Mouse (Mus musculus): ENCODE results near the gene Tas2r126. TPM values are rescaled to one million over a fixed set of nuclear protein-coding genes. Genes with fewer than 3 reads are reported as not detected.
"Not testable (repeated sequence)": the region's sequence is repeated elsewhere in the genome, so short reads cannot be mapped to it uniquely, and the experiment has no call there.

Gene Tas2r126
- total RNA-seq (2015) (not detected in 2 replicates), total RNA-seq (2017) (not detected in 2 replicates)

DNA sequence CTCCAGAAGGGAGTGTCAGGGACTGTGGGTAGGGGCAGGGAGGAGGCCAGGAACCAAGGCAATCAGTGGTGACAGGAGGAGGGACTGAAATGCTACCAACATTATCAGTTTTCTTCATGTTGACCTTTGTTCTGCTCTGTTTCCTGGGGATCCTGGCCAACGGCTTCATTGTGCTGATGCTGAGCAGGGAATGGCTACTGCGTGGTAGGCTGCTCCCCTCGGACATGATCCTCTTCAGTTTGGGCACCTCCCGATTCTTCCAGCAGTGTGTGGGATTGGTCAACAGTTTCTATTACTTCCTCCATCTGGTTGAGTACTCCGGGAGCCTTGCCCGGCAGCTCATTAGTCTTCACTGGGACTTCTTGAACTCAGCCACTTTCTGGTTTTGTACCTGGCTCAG is at the start of gene Tas2r126:
Tas2r126 (plus strand) TSS at position 90 of the 400 bp plus-strand sequence.
- ATAC-seq (replicated peaks; ENCODE audit: poor library complexity) = peak; percentile 46; the same call in 1 of the 2 replicates

DNA sequence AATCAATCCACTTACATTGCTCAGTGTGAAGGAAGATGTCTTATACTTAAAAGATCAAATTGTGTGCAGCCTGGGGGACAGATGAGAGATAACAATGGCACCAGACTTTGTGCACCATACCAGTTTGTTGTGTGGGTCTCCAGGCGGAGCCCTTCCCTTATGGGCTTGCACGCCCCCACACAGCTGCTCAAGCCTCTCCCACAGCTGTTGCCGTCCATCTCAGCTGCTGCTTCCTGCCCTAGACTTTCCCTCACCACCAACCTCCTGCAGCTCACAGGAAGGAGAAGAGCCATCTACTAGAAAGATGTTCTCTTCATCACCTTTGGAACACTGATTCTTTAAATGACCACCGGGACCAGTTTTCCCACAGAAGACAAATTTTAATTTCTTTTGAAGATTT is 48.7 kb upstream of the Tas2r126 start:
- no peak; the same call in 1 of the 2 replicates for ATAC-seq (replicated peaks; ENCODE audit: poor library complexity)

DNA sequence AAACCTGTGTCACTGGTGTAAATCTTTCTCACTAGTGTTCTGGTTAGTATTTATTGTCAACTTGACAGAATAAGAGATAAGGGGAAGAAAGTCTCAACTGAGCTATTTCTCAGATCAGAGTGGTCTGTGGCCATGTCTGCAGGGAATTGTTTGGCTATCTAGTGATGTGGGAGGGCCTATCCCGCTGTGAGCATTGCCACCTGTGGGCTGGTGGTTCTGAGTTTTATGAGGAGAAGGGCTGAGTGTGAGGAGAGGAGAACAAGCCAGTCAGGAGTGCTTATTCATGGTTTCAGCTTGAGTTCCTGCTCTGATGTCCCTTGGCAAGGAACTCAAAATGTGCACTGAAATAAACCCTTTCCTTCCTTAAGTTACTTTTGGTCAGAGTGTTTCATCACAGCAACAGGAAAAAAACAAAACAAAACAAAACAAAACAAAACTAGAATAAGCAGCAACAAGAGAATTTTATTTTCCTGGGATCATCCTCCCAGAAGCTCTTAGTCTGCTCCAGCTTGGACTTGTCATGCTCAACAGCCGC is 42.5 kb upstream of the Tas2r126 start:
- ATAC-seq (replicated peaks; ENCODE audit: poor library complexity) = 0 out of 2 replicates have a peak, but pooled peaks have one; percentile 7

DNA sequence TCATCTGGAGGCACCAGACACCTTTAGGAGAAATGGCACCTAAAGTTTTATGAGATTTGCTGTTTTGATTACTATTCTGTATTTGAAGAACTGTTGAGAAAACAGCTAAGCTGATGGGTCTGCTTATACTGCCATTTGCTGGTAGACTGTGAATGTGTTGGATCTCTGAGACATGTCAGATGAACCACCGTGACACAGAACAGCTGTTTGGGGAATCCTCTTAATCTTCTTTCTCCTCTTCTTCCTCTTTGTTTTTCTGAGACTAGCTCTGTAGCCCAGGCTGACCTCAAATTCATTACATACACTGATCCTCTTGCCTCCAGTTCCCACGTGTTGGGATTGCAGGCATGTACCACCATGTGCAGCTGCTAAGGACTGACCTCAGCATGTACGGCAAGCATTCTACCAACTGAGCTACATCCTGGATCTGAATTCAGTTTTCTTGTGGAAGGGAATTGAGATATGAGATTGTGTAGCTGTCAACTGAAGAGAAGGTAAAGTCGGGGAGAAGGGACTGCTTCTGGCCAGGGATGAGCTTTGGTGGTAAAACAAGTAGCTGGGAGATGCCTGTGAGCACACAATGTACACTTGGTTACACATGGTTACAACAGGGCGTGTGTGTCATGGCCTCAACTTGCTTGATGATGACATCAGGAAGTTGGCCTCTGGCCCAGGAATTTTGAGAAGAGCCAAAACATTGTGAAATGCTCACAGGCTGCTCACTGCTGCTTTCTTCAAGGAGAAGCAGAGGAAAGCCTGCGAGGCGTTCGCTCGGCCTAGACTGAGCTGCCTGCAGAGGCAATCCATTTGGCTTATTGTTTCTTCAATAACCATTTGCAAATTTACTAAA is 38.1 kb upstream of the Tas2r126 start:
- ATAC-seq (replicated peaks; ENCODE audit: poor library complexity) = peak; percentile 88

DNA sequence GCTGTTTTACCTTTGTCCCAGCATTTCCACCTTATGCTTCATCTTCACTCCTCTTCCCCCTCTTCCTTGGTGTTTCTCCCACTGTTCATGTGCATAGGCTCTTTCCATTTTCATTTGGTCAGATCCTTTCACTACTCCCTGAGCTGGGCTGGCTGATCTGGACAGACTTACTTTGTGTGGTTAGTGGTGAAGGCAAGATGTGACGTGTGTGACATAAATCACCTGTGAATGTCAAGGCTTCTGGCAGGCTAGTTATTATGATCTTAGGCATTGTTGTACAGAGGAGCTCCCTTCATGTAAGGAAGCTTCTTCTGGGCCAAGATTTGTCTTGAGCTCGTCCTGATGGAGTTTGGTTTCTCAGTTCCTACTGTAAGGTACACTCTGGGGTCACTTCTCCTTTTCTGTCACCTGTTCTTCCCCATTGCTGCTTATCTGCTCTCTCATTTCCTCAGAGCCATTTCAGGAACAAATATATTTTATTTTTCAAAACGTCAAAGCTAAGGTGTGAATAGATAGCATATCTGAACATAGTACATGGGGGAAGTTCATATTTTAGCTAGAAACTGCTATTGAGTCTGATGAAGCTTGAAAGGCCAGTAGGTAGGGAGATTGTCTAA is 37.2 kb upstream of the Tas2r126 start:
- ATAC-seq (replicated peaks; ENCODE audit: poor library complexity) = peak; percentile 58

DNA sequence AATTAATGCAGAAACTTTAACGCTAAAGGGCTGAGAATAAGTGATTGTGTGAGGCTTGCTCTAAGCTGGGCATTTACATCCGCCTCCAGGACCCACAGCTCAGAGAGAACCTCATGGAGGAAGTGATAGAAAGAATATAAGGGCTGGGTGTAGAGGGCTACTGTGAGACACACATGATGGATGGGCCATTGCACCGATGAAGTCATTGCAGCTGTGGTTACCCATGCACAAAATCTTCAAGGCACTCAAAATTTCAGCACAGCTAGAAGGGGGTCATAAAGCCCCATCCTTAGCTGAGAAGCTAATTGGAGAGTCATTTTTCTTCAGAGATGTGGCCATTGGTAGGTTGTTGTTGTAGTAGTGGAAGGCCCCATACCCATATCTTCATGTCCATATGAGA is 36.0 kb upstream of the Tas2r126 start:
- peak; percentile 32 for ATAC-seq (replicated peaks; ENCODE audit: poor library complexity)

DNA sequence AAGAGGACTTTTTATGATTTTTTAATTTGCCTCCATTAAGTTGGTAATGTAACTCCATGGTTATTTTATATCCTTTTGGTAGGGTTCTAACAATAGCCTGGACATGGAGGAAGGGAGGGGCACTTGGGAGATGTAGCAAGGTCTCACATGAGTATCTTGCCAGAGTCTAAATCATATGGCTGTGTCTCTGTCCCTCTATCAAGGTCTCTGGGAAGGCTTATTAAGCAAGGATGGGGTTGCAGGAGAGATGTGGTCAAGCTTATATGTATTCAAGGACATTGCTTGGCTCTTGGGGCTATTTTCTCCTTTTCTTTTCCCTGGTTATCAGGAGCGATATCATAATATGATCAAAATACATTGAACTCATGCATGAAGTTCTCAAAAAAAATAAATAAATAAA is 35.3 kb upstream of the Tas2r126 start:
- no peak for ATAC-seq (replicated peaks; ENCODE audit: poor library complexity)

DNA sequence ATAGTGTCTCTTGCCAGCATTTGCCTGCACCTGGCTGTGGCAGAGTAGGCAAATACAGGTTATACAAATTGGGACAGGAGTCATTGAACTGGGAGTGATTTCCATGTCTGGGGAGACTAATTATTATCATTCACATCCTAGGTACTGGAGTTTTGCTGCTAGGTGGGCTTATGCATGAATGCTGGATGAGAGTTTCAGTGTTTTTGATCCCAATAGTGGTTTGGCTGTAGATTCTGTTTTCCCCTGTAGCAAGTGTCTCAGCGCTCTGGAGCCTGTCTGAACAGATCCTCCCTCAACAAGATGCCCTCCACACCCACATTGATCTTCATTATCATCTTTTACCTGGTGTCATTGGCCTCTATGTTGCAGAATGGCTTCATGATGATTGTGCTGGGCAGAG is 34.4 kb upstream of the Tas2r126 start, which contains the start of gene Tas2r143:
Tas2r143 (plus strand) TSS at position 301 of the 400 bp plus-strand sequence.
- no peak for ATAC-seq (replicated peaks; ENCODE audit: poor library complexity)

DNA sequence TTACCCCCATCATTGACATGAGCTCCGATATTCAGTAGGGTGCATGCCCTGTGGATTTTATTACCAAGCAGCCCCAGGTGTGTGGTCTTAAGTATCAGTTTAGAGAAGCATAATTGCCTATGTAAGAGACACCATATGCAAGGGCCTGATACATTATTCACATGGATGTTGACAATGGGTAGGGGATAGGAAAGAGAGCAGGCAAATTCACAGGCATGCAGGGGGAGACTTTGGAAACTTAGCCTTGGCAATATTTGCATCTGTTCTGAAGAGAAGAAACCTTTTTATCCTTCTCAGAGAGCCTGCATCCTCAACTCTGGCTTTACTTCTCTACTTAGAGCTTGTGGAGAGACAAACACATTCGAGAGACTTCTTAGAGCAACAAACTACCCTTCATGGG is 29.2 kb upstream of the Tas2r126 start, which contains the start of gene Tas2r135:
Tas2r135 (plus strand) TSS at position 301 of the 400 bp plus-strand sequence.
- no peak for ATAC-seq (replicated peaks; ENCODE audit: poor library complexity)

DNA sequence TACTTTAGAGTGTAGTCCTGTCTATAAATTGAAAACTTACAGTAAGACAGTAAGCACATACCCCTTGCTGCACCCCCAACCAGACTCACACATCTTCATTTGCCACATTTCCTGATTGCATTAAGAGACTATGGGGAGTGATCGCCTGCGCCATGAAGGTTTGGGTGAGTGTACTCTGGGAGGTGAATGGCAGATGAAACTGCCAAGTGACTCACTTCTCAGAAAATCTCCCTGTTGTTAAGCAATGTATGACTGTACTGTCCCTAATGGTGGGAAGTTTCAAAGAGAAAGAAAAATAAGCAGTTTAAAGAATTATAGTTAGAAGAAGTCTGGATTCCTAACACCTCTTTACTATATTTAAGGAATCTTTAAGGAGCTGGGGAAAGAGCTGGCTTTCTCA is 14.9 kb upstream of the Tas2r126 start:
- ATAC-seq (replicated peaks; ENCODE audit: poor library complexity) = peak; percentile 48

DNA sequence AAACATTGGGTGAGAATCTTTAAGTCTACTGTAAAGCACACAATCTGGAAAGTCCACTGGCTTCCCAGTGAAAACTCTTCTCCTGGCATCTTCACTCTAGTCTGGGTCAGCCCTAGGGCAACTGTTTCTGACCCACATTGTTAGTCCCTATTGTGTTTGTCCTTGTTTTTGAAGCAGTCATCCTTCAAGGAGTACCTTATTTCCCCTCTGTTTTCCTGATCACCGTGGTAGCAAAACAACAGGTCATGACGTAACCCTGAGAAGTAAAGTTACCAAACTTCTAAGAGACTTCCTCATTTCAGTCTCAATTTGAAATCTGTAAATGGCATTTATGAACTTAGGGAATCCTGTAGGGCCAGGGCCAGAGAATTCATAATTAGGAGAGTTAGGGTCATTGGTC is 12.9 kb upstream of the Tas2r126 start:
- ATAC-seq (replicated peaks; ENCODE audit: poor library complexity) = peak; percentile 92

DNA sequence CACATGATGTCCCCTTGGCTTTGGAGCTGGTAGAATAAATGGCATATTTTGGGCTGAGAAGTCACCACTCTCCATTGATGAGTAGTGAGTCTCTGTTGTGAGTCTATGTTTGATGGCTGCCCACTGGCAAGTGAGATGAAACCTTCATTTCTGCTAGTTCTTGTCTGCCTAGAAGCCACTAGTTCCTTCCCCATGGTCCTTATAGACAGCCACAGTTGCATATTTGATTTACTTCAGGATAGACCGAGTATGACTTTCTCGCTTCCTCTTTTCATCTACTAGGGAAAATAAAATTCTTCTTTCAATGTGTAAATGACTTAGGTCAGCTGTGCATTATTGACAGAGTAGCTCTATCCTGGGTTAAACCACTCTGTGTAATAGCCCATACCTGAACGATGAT is 9.9 kb upstream of the Tas2r126 start:
- ATAC-seq (replicated peaks; ENCODE audit: poor library complexity) = peak; percentile 65

DNA sequence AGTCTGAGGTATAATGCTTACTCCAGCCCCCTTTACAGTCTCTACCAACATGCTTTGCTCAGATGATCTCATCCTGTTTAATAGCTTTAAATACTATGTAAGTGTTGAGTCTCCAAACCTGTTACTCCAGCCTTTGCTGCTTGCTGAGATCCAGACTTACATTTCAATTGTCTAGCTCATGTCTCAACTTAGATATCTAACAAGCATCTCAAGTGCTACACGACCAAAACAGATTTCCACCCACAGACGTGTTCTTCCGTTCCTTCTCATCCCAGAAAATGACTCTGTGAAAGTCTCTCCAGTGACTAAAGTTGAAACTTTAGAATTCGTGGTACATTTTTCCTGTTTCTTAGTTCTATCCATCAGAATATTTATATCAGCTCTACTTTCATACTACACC is 8.0 kb upstream of the Tas2r126 start:
- no peak for ATAC-seq (replicated peaks; ENCODE audit: poor library complexity)

DNA sequence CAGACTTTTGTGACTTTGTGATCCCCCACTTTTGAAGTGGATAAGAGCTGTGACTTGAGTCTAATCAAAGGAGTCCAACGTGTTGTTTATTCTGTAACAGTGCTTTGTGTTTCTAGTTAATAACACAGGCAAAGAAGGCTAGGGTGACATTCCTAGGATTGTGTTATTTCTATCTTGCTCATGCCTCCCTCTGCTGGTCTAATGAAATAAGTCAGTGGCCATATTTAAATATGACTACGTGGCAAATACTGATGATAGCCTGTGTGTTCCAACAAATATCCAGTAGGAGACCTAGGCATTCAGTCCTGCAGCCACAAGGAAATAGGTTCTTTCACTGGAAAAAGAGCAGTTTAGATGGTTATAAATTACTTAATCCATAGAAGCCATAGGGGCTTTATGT is 781 bp upstream of the Tas2r126 start:
- ATAC-seq (replicated peaks; ENCODE audit: poor library complexity) = peak; percentile 70

DNA sequence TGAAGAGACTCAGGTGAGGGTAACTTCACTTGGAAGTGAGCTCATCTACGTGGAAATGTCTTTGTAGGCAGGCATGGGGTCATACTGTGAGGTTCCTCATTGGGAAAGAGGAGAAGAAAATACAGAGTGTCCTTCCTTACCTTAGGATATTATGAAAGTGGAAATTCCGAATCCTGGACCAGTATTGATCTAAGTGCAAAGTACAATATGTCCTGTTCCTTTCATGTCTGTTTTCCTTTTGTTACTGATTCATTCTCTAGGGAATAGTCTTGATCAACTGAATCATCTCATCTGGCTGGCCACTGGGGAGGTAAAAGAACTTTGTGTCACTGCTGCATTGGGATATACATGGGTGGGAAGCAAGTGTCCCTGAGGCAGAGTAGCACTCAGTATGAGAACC is 1.2 kb downstream of the Tas2r126 start:
- no peak for ATAC-seq (replicated peaks; ENCODE audit: poor library complexity)

DNA sequence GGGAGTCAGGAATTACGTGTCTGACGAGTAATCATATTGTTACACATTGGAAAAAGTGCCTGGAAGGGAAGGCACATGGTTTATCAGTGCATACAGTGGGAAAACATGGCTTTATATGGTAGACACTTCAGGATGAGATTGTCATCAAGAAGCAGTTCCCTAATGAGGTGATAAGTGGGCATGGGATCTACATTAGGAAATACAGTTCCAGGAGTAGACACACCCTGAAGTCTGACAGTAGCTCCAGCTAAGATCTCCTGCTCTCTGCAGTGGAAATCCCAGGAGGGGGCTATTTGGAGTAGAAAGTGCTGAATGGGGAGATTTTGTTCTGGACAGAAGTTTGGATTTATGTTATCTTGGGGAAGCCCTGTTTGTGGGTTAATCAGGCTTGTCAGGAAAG is 7.1 kb downstream of the Tas2r126 start:
- ATAC-seq (replicated peaks; ENCODE audit: poor library complexity) = no peak

DNA sequence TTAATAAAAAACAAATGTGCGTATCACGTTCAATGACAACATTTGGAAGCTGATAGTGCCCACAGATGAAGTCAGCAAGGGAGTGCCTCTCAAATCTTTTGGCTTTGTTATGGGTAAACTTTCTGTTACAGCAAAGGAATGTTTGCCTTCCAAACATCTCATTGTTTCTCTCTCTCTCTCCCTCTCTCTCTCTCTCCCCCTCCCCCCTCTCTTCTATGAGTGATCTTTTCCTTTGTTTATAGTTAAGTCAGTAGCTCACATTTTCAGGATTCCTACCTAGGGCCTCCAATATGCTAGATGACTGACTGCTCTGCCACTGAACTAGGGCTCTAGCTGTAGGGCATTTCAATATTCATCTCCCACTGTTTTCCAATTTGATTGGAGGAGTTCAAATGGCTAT is 10.2 kb downstream of the Tas2r126 start:
- ATAC-seq (replicated peaks; ENCODE audit: poor library complexity) = no peak

DNA sequence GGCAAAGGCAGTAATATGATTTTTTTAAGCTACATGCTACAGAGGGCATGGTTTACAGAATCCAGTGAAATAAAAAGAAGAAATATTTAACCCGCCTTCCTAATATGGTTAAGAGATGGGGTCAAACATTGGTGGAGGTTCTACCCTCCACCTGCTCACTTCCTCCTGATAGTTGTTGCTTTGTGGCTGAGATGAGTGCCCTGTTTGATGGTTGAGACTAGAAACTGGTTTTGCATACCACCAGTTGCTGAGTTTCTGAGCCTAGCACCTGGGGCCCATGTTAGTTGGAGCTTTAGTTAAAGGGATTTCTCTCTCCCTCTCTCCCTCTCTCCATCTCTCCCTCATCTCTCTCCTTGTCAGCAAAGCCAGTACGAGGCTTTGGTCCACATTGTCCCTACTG is 13.0 kb downstream of the Tas2r126 start:
- ATAC-seq (replicated peaks; ENCODE audit: poor library complexity) = no peak

DNA sequence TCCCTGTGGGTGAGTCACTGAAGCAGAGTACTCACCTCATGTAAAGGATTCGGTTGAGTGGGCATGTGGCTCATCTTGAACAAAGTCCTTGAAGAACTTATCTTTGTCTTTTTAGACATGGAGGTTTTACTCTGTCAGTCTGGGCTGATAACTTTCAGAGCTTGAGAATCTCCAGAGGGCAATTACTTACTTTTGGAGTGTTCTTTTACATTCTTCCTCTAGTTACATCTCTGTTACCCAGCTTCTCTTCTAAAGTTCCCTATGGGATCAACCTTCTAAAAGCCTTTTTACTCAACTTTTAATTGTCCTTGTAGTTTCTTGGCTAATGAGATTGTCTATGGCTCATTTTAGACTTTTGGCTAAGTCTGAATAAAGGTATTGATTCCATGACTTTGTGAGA is 30.8 kb downstream of the Tas2r126 start, which contains the start of gene Olfr458:
Olfr458 (minus strand) TSS at position 101 of the 400 bp plus-strand sequence.
- ATAC-seq (replicated peaks; ENCODE audit: poor library complexity) = no peak

DNA sequence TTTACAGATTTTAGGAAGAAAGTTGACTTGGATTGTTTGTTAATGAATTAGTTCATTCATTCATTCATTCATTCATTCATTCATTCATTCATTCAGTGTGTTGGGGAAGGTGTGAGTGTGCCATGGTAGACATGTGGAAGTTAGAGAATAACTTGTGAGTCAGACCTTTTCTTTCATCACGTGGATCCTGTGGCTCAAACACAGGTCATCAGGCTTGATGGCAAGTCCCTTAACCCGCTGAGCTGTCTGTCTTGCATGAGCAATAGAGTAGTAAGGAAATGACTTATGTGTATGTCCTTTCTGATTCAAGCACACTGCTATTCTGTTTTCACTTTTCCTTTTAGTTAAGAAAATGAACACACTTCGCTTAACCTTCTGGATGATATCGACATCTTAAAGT is 36.2 kb downstream of the Tas2r126 start:
- no peak for ATAC-seq (replicated peaks; ENCODE audit: poor library complexity)

DNA sequence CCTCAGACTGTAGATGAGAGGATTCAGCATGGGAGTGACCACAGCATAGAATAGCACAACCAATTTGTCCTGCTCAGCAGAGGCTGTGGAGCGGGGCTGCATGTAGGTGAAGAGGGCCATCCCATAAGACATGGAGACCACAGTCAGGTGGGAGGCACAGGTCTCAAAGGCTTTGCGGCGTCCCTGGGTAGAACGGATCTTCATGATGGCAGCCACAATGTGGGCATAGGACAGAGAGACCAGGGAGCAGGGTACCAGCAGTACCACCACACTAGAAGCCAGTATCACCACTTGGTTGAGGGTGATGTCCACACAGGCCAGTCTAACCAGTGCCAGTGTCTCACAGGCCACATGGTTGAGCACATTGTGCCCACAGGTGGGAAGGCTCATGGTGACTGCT is 37.0 kb downstream of the Tas2r126 start:
- ATAC-seq (replicated peaks; ENCODE audit: poor library complexity) = not testable (repeated sequence)

DNA sequence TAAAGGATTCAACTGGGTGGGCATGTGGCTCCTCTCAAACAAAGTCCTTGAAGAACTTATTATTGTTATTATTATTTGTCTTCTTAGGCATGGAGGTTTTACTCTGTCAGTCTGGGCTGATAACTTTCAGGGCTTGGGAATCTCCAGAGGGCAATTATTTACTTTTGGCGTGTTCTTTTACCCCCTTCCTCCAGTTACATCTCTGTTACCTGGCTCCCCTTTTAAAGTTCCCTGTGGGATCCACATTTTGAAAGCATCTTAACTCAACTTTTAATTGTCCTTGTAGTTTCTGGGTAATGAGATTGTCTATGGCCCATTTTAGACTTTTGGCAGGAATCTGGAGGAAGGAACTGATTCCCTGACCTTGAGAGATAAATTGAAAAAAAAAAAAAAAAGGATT is 41.9 kb downstream of the Tas2r126 start, which contains the start of gene Olfr457:
Olfr457 (minus strand) TSS at position 101 of the 400 bp plus-strand sequence.
- ATAC-seq (replicated peaks; ENCODE audit: poor library complexity) = no peak
